Mouse (Mus musculus): ENCODE measurements around the gene Dst.

- no peak for TF ChIP-seq EP300 (IDR thresholded peaks at IDR 0.05; ENCODE audit: low read depth in 1 of 2, low read length in 2 of 2)
- no peak for TF ChIP-seq CTCF (IDR thresholded peaks at IDR 0.05 in 2 of 3, conservative IDR thresholded peaks at IDR 0.05 in 1 of 3; ENCODE audit: control insufficient read depth in 1 of 3, insufficient read depth in 1 of 3, low read depth in 2 of 3, low read length in 3 of 3, poor library complexity in 1 of 3, severe bottlenecking in 1 of 3)
- TF ChIP-seq MAX (IDR thresholded peaks at IDR 0.05; ENCODE audit: low read length) = no peak
- TF ChIP-seq MEF2A (IDR thresholded peaks at IDR 0.05; ENCODE audit: extremely low read depth, insufficient replicate concordance, low read depth, low read length, poor library complexity, severe bottlenecking) = no peak
- no peak for TF ChIP-seq RAD21 (IDR thresholded peaks at IDR 0.05; ENCODE audit: low read depth, low read length)
- no peak for TF ChIP-seq HCFC1 (IDR thresholded peaks at IDR 0.05; ENCODE audit: low read depth, low read length)
Observed at GRCm38 (mm10) chr1:33925283-33925682, 17.3 kb downstream of the Dst start.

Measured in MEL (cell line).